Mouse (Mus musculus) liver, adult (tissue): ENCODE results near the gene C2cd2.
A peak's percentile ranks its signal among the peaks of the same experiment; 100 is the strongest.

Experiments used
- GATA4 ChIP-seq: IDR thresholded peaks from 2 replicates; pipeline ENCODE4 v1.6.1; 2014; ENCODE audit warnings: mild to moderate bottlenecking, low read length; ENCODE audit not compliant: insufficient replicate concordance

The C2cd2 gene

GRCm38 (mm10) chr16:97856050-97856449, 106.3 kb downstream of the C2cd2 start:
- TF ChIP-seq GATA4, result no peak

- peak; percentile 28; the same call in 1 of the 2 replicates for TF ChIP-seq GATA4
Observed at GRCm38 (mm10) chr16:97851741-97852319, 110.6 kb downstream of the C2cd2 start, which contains the start of gene Prdm15. Gene Prdm15, minus strand, starts transcription at chr16:97851850.

GRCm38 (mm10) chr16:97851061-97851740, 111.2 kb downstream of the C2cd2 start:
- no peak for TF ChIP-seq GATA4

GRCm38 (mm10) chr16:97850667-97851060, 111.7 kb downstream of the C2cd2 start:
- no peak for TF ChIP-seq GATA4

- no peak for TF ChIP-seq GATA4
Observed at GRCm38 (mm10) chr16:97848832-97849231, 113.6 kb downstream of the C2cd2 start.

GRCm38 (mm10) chr16:97844967-97845937, 117.1 kb downstream of the C2cd2 start:
- peak; percentile 81 for TF ChIP-seq GATA4

GRCm38 (mm10) chr16:97832154-97832553, 130.2 kb downstream of the C2cd2 start:
- no peak for TF ChIP-seq GATA4

GRCm38 (mm10) chr16:97828207-97828606, 134.2 kb downstream of the C2cd2 start:
- TF ChIP-seq GATA4, result no peak

- TF ChIP-seq GATA4, result no peak
Observed at GRCm38 (mm10) chr16:97823311-97824007, 138.9 kb downstream of the C2cd2 start.

- peak; percentile 54; the same call in 1 of the 2 replicates for TF ChIP-seq GATA4
Observed at GRCm38 (mm10) chr16:97819532-97819931, 142.9 kb downstream of the C2cd2 start.

GRCm38 (mm10) chr16:97817414-97817813, 145.0 kb downstream of the C2cd2 start:
- no peak for TF ChIP-seq GATA4

- TF ChIP-seq GATA4, result no peak
Observed at GRCm38 (mm10) chr16:97815269-97815668, 147.1 kb downstream of the C2cd2 start.

GRCm38 (mm10) chr16:97814060-97814459, 148.3 kb downstream of the C2cd2 start:
- TF ChIP-seq GATA4, result no peak

GRCm38 (mm10) chr16:97808881-97809280, 153.5 kb downstream of the C2cd2 start:
- no peak for TF ChIP-seq GATA4

GRCm38 (mm10) chr16:97805646-97806045, 156.8 kb downstream of the C2cd2 start:
- no peak for TF ChIP-seq GATA4
